Mouse (Mus musculus): ENCODE results near the gene Mpo.

Mpo gene

GRCm38 (mm10) chr11:87805448-87805847, 12.1 kb downstream of the Mpo start:
- DNase-seq: peak; percentile 29 to 67

GRCm38 (mm10) chr11:87807433-87807832, 14.1 kb downstream of the Mpo start:
- DNase-seq: no peak

- no peak for DNase-seq
These were observed 14.9 kb downstream of the Mpo start for GRCm38 (mm10) chr11:87808236-87808635.

- no peak for DNase-seq
These were observed 18.0 kb downstream of the Mpo start for GRCm38 (mm10) chr11:87811396-87811795.

GRCm38 (mm10) chr11:87814831-87815230, 21.4 kb downstream of the Mpo start:
- no peak for DNase-seq

- peak; percentile 4 to 57 for DNase-seq
These were observed 23.5 kb downstream of the Mpo start for GRCm38 (mm10) chr11:87816707-87817442.

GRCm38 (mm10) chr11:87817443-87817773, 24.0 kb downstream of the Mpo start:
- no peak for DNase-seq

GRCm38 (mm10) chr11:87821502-87821901, 28.1 kb downstream of the Mpo start:
- no peak for DNase-seq

GRCm38 (mm10) chr11:87828239-87828900, 35.0 kb downstream of the Mpo start, which contains the start of gene Lpo:
Gene Lpo, minus strand, starts transcription at chr11:87828289.
- no peak for DNase-seq

- no peak for DNase-seq
These were observed 47.3 kb downstream of the Mpo start for GRCm38 (mm10) chr11:87840676-87841075.

GRCm38 (mm10) chr11:87841436-87841835, 48.1 kb downstream of the Mpo start:
- no peak for DNase-seq

GRCm38 (mm10) chr11:87846968-87847600, 53.7 kb downstream of the Mpo start:
- DNase-seq: peak; percentile 5 to 18

GRCm38 (mm10) chr11:87847884-87848283, 54.5 kb downstream of the Mpo start:
- no peak for DNase-seq

GRCm38 (mm10) chr11:87852690-87853596, 59.6 kb downstream of the Mpo start, which contains the start of gene Mks1:
Gene Mks1, plus strand, starts transcription at chr11:87853215.
- DNase-seq: peak; percentile 94 to 97

- DNase-seq: no peak
These were observed 60.2 kb downstream of the Mpo start for GRCm38 (mm10) chr11:87853597-87853954.
